17 mouse cellular contexts compared by ENCODE assay signal in the genomic region with DNA sequence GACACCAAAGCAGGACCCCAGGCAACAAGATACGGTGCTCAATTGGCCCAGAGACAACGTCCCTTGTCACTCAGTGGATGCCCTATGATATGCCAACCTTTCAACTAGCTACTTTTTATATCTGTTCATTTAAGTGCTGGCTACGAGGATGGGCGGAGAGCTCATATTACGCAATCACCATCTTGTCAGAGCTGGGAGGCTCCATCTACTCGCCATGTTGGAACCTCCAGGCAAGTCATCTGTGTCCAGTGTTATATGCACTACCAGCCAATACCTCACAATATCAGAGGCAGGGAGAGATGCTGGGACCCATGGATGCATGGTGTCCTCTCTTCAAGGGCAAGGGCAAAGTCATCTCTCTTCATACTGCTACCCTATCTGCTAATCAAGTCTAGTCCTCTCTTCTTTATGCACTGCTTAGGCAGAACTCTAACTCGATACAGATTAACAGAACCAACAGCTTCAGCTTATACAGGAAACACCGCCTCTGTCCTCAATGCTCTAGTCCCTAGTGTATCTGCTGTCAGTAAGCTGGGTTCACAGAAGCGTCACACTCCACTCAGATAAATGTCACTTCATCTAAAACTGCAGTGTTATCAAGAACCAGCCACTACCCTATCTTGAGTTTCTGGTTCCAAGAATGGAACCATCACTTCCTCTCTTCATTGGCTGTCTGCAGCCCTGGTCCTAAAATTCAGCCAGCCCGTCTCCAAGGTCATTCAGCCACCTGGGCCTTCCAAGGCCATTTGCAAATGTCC. TPM values are rescaled to one million over a fixed set of nuclear protein-coding genes. Genes with fewer than 3 reads are reported as not detected.
A peak's percentile ranks its signal among the peaks of the same experiment; 100 is the strongest.
DNase-seq lines count a peak whose midpoint lies in the region; ATAC-seq and TF ChIP-seq lines count a peak whose summit lies in the region.
"Had no signal": no experiment of that assay in that cellular context is flagged by ENCODE, and none has a peak within 500 bp of the region (broad histone marks: within the 10 kb centered on the region; RNA-seq: fewer than 3 reads in every experiment).

No protein-coding gene starts in this region.

- H3K4me3 ChIP-seq in heart, adult 2 months, result no peak overlapping the region
- no peak overlapping the region for H3K4me3 ChIP-seq in liver, embryonic 16.5 days (ENCODE audit: low read depth, low read length)
- no peak overlapping the region for H3K4me3 ChIP-seq in forebrain, embryonic 14.5 days (ENCODE audit: low read depth, low read length)
- H3K4me3 ChIP-seq: forebrain, embryonic 10.5 days had no signal

- 61% methylated on average over 10 of the region's 10 CpGs for WGBS in heart, adult 2 months
- WGBS in liver, embryonic 16.5 days (ENCODE audit: insufficient replicate concordance), result 34% methylated on average over 10 of the region's 10 CpGs
- WGBS in forebrain, embryonic 14.5 days, result 93% methylated on average over 10 of the region's 10 CpGs

- TF ChIP-seq EP300 in heart, adult 2 months (IDR thresholded peaks at IDR 0.05; ENCODE audit: insufficient read depth, low read depth, low read length), result no peak

- H3K9ac ChIP-seq in heart, adult 2 months (ENCODE audit: low read depth, low read length), result no peak overlapping the region
- H3K9ac ChIP-seq in liver, embryonic 16.5 days (ENCODE audit: low read depth, low read length), result no peak overlapping the region
- H3K9ac ChIP-seq in forebrain, embryonic 14.5 days (ENCODE audit: low read length), result no peak overlapping the region

- no peaks in the 10 kb centered on the region; the same call in 1 of the 2 replicates for H3K79me2 ChIP-seq in heart, adult 2 months (replicated peaks; ENCODE audit: control insufficient read depth, insufficient read depth, low read length)

- peaks cover 41% of the 10 kb centered on the region for H3K4me1 ChIP-seq in heart, adult 2 months (ENCODE audit: control insufficient read depth, insufficient read depth, low read length)
- peaks cover 32% of the 10 kb centered on the region for H3K4me1 ChIP-seq in liver, embryonic 16.5 days (ENCODE audit: control insufficient read depth, low read depth, low read length)
- H3K4me1 ChIP-seq in forebrain, embryonic 14.5 days (ENCODE audit: control insufficient read depth, insufficient read depth, low read length), result peaks cover 6% of the 10 kb centered on the region; the same call in 1 of the 2 replicates

- H3K36me3 ChIP-seq in heart, adult 2 months (ENCODE audit: control insufficient read depth, insufficient read depth, low read length), result no peaks in the 10 kb centered on the region
- no peaks in the 10 kb centered on the region for H3K36me3 ChIP-seq in liver, embryonic 16.5 days (ENCODE audit: control insufficient read depth, insufficient read depth)
- no peaks in the 10 kb centered on the region for H3K36me3 ChIP-seq in forebrain, embryonic 14.5 days (ENCODE audit: control insufficient read depth, insufficient read depth, low read length)

- intact Hi-C loops in heart, adult 2 months (cut with DNase I), result no loop called here
- intact Hi-C loops in heart, postnatal 14 days (cut with DNase I), result no loop called here

- no peak overlapping the region for H3K4me2 ChIP-seq in liver, embryonic 16.5 days (ENCODE audit: low read depth, low read length)
- H3K4me2 ChIP-seq in forebrain, embryonic 14.5 days (ENCODE audit: low read length), result no peak overlapping the region

- no peak for TF ChIP-seq POLR2A in heart, adult 2 months (IDR thresholded peaks at IDR 0.05; ENCODE audit: insufficient read depth, low read depth, low read length)

- H3K27ac ChIP-seq in heart, adult 2 months, result peak overlapping the region; percentile 84; the same call in 1 of the 2 replicates
- peak overlapping the region; percentile 21; the same call in 1 of the 2 replicates for H3K27ac ChIP-seq in liver, embryonic 16.5 days (ENCODE audit: low read length)
- H3K27ac ChIP-seq in forebrain, embryonic 14.5 days (ENCODE audit: low read depth, low read length), result no peak overlapping the region
- H3K27ac ChIP-seq: forebrain, embryonic 10.5 days had no signal

- peak in 1 of 2 experiments; percentile 30 for DNase-seq in heart, adult 2 months
- no peak for DNase-seq in heart, postnatal 14 days
- peak; percentile 32 to 37 for DNase-seq in spleen, postnatal 36 days (ENCODE audit: low spot score in 2 of 2)
- DNase-seq in spleen, postnatal 10 days (ENCODE audit: low spot score in 2 of 2), result no peak
- no peak for DNase-seq in forebrain, embryonic 14.5 days (ENCODE audit: low spot score)
- DNase-seq in cerebellum, postnatal 4 days (ENCODE audit: low spot score in 2 of 2), result no peak
- DNase-seq in right cerebral cortex, postnatal 36 days (ENCODE audit: low spot score in 2 of 2), result no peak
- DNase-seq: adrenal gland, postnatal 36 days; cerebellum, adult 8-10 months; kidney, postnatal 4 days; lung, postnatal 14 days had no signal

- no peaks in the 10 kb centered on the region for H3K27me3 ChIP-seq in heart, adult 2 months (ENCODE audit: control insufficient read depth, insufficient read depth, low read length)
- peaks cover 3% of the 10 kb centered on the region for H3K27me3 ChIP-seq in liver, embryonic 16.5 days (ENCODE audit: control insufficient read depth, insufficient read depth, low read depth, low read length)
- H3K27me3 ChIP-seq in forebrain, embryonic 14.5 days (replicated peaks; ENCODE audit: control insufficient read depth, insufficient read depth, low read length), result no peaks in the 10 kb centered on the region
- H3K27me3 ChIP-seq: Patski had no signal

- H3K9me3 ChIP-seq in liver, embryonic 16.5 days (replicated peaks; ENCODE audit: control insufficient read depth, low read length), result no peaks in the 10 kb centered on the region
- no peaks in the 10 kb centered on the region for H3K9me3 ChIP-seq in forebrain, embryonic 14.5 days (replicated peaks; ENCODE audit: control insufficient read depth, low read length)
- H3K9me3 ChIP-seq: forebrain, embryonic 10.5 days had no signal

- no peak for TF ChIP-seq CTCF in heart, adult 2 months (IDR thresholded peaks at IDR 0.05)

- peak; percentile 54 for ATAC-seq in liver, embryonic 16.5 days (ENCODE audit: low read depth)
- ATAC-seq in forebrain, embryonic 14.5 days, result no peak
- ATAC-seq: intestine, embryonic 16.5 days; Patski had no signal

RNA-seq across cellular contexts. Expression of a gene that starts 6.0 kb away (rescaled TPM):
- 10 to 100 TPM; 14.6 to 16.9 TPM for total RNA-seq in heart, adult 2 months (2021)
- polyA plus RNA-seq in heart, adult 2 months (2012; rRNA removed), result 16.5 and 16.8 TPM in 2 replicates
- 10 to 100 TPM; 22.2 to 22.6 TPM for total RNA-seq in heart, postnatal 14 days (2021)
- polyA plus RNA-seq in liver, embryonic 16.5 days (2015; fragmentation: Nextera tagmentation; extraction: Ambion mirVana), result 16.6 and 19.2 TPM in 2 replicates
- 17.3 and 22.3 TPM in 2 replicates for polyA plus RNA-seq in forebrain, embryonic 14.5 days (2014; fragmentation: Nextera tagmentation; extraction: Ambion mirVana)

RNA-seq across cellular contexts. Expression of a gene that starts 34.3 kb away (rescaled TPM):
- total RNA-seq in heart, adult 2 months (2021), result under 1 TPM in 1 of 2 experiments, not detected in 1; 0.52 TPM
- polyA plus RNA-seq in heart, adult 2 months (2012; rRNA removed), result 0.49 TPM in 1 of 2 replicates, not detected in the other
- not detected for total RNA-seq in heart, postnatal 14 days (2021)
- polyA plus RNA-seq in liver, embryonic 16.5 days (2015; fragmentation: Nextera tagmentation; extraction: Ambion mirVana), result not detected in 2 replicates
- 1.1 TPM in 2 replicates for polyA plus RNA-seq in forebrain, embryonic 14.5 days (2014; fragmentation: Nextera tagmentation; extraction: Ambion mirVana)
- polyA plus RNA-seq: heart, embryonic 14.5 days; Patski; small intestine, adult 2 months had no signal

Comparison
In these comparisons a context has a peak if more than half of its experiments do, and no peak if none do; other contexts are left out.
1. DNase-seq: peak in spleen, postnatal 36 days (2 of 2); none in heart, postnatal 14 days (0 of 2), spleen, postnatal 10 days (0 of 2), forebrain, embryonic 14.5 days (single experiment), cerebellum, postnatal 4 days (0 of 2) and right cerebral cortex, postnatal 36 days (0 of 2).